Mouse (Mus musculus): ENCODE measurements at regions not wholly inside any gene's neighbourhood (a gene's known extent, or its start where the extent isn't known, plus 50 kb on each side); places are given as distances from the start of the nearest gene placed in this dataset.
A peak's percentile ranks its signal among the peaks of the same experiment; 100 is the strongest.

DNA sequence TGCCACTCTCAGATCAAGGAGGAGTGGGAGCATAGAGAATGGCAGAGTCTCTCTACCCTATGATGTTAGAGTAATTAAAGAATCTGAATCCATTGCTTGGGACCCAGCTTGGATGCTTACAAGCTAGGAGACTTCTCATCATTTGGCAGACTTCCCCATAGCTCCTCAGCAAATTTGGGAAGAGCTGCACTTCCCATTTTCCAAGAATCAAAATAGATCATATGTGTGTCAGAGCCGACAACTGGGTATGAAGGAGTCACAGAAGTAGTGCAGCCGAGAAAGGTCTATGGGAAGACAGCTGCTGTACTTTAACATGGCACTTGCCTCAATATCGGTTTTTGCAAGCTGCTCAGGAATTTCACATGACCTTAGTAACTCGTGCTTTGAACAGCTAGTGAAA is 596.8 kb downstream of the Gm9195 start:
- in situ Hi-C loops (cut with MboI; ENCODE audit: low pct_ligation_motif_present, low pct_unique_long_range_greater_than_20kb, low sequenced_read_pairs), result no loop called here
- Histone ChIP-seq H3K9ac (ENCODE audit: insufficient read depth, low read depth) (no peak overlapping the region), H3K27me3 (replicated peaks) (peaks cover 20% of the 10 kb centered on the region), H3K4me3 (replicated peaks in 1 of 3; ENCODE audit: low read depth in 2 of 3, low read length in 2 of 3, poor library complexity in 1 of 3) (no peak overlapping the region), H3K9me3 (replicated peaks; ENCODE audit: low read length) (no peaks in the 10 kb centered on the region), H3K27ac (ENCODE audit: insufficient read depth, low read depth) (no peak overlapping the region), H3K36me3 (replicated peaks in 1 of 2; ENCODE audit: control insufficient read depth in 1 of 2, insufficient read depth in 1 of 2, low read length in 1 of 2) (no peaks in the 10 kb centered on the region), H3K79me2 (replicated peaks; ENCODE audit: control insufficient read depth, extremely low read depth, insufficient read depth, poor library complexity, severe bottlenecking) (no peaks in the 10 kb centered on the region), H3K4me2 (ENCODE audit: insufficient read depth, low read depth, poor library complexity, severe bottlenecking) (no peak overlapping the region), H3K4me1 (ENCODE audit: control insufficient read depth in 1 of 2, insufficient read depth in 2 of 2) (no peaks in the 10 kb centered on the region)
- DNase-seq (ENCODE audit: extremely low read depth), result no peak
- dilution Hi-C loops (cut with MboI; ENCODE audit: extremely low pct_ligation_motif_present, extremely low pct_unique_long_range_greater_than_20kb, low sequenced_read_pairs), result no loop called here
- TF ChIP-seq MYC (IDR thresholded peaks at IDR 0.05; ENCODE audit: low read depth, low read length), result no peak
- no peak for TF ChIP-seq POLR2AphosphoS2 (IDR thresholded peaks at IDR 0.05; ENCODE audit: low read depth, low read length)
- no peak for TF ChIP-seq USF1 (IDR thresholded peaks at IDR 0.05; ENCODE audit: low read depth, low read length)
- no peak for TF ChIP-seq CHD1 (IDR thresholded peaks at IDR 0.05; ENCODE audit: low read depth, low read length)
- TF ChIP-seq ZKSCAN1 (IDR thresholded peaks at IDR 0.05; ENCODE audit: borderline replicate concordance, low read depth, low read length), result no peak
- TF ChIP-seq ZMIZ1 (IDR thresholded peaks at IDR 0.05; ENCODE audit: low read depth, low read length), result no peak
- no peak for TF ChIP-seq MAFK (IDR thresholded peaks at IDR 0.05; ENCODE audit: insufficient replicate concordance, low read length)
- no peak for TF ChIP-seq ETS1 (conservative IDR thresholded peaks at IDR 0.05; ENCODE audit: low read depth, low read length)
- TF ChIP-seq HCFC1 (IDR thresholded peaks at IDR 0.05; ENCODE audit: low read depth, low read length), result no peak
- no peak for TF ChIP-seq MEF2A (IDR thresholded peaks at IDR 0.05; ENCODE audit: borderline replicate concordance, low read depth, low read length)
- TF ChIP-seq RAD21 (IDR thresholded peaks at IDR 0.05; ENCODE audit: low read depth, low read length), result no peak
- TF ChIP-seq POLR2A (IDR thresholded peaks at IDR 0.05; ENCODE audit: low read depth, low read length), result no peak
- no peak for TF ChIP-seq PAX5 (IDR thresholded peaks at IDR 0.05; ENCODE audit: low read length)
- no peak for TF ChIP-seq JUND (conservative IDR thresholded peaks at IDR 0.05; ENCODE audit: low read depth, low read length)
- no peak for TF ChIP-seq ZNF384 (IDR thresholded peaks at IDR 0.05; ENCODE audit: low read depth, low read length)
- TF ChIP-seq BHLHE40 (IDR thresholded peaks at IDR 0.05; ENCODE audit: low read depth, low read length), result no peak
- no peak for TF ChIP-seq EP300 (IDR thresholded peaks at IDR 0.05; ENCODE audit: low read length)
- TF ChIP-seq SMC3 (IDR thresholded peaks at IDR 0.05; ENCODE audit: low read depth, low read length), result no peak

GRCm38 (mm10) chr14:71893361-71893760 is 598.3 kb downstream of the Gm9195 start:
- no peak overlapping the region for H3K4me2 ChIP-seq (ENCODE audit: insufficient read depth, low read depth, poor library complexity, severe bottlenecking)
- no peak overlapping the region for H3K9ac ChIP-seq (ENCODE audit: insufficient read depth, low read depth)
- no peak overlapping the region for H3K4me3 ChIP-seq (replicated peaks in 1 of 3; ENCODE audit: low read depth in 2 of 3, low read length in 2 of 3, poor library complexity in 1 of 3)
- no peak overlapping the region for H3K27ac ChIP-seq (ENCODE audit: insufficient read depth, low read depth)
- peak; percentile 5 for DNase-seq (ENCODE audit: extremely low read depth)
- H3K79me2 ChIP-seq (replicated peaks; ENCODE audit: control insufficient read depth, extremely low read depth, insufficient read depth, poor library complexity, severe bottlenecking), result no peaks in the 10 kb centered on the region
- no peaks in the 10 kb centered on the region for H3K4me1 ChIP-seq (ENCODE audit: control insufficient read depth in 1 of 2, insufficient read depth in 2 of 2)
- TF ChIP-seq EP300 (IDR thresholded peaks at IDR 0.05; ENCODE audit: low read length), result no peak
- TF ChIP-seq SMC3 (IDR thresholded peaks at IDR 0.05; ENCODE audit: low read depth, low read length), result no peak
- TF ChIP-seq MXI1 (IDR thresholded peaks at IDR 0.05; ENCODE audit: low read depth, low read length), result no peak
- TF ChIP-seq BHLHE40 (IDR thresholded peaks at IDR 0.05; ENCODE audit: low read depth, low read length), result no peak
- no peak for TF ChIP-seq ZMIZ1 (IDR thresholded peaks at IDR 0.05; ENCODE audit: low read depth, low read length)
- no peak for TF ChIP-seq IRF4 (IDR thresholded peaks at IDR 0.05; ENCODE audit: low read depth, low read length)
- TF ChIP-seq KAT2A (IDR thresholded peaks at IDR 0.05; ENCODE audit: insufficient replicate concordance, low read length), result no peak
- TF ChIP-seq ZKSCAN1 (IDR thresholded peaks at IDR 0.05; ENCODE audit: borderline replicate concordance, low read depth, low read length), result no peak
- no peak for TF ChIP-seq PAX5 (IDR thresholded peaks at IDR 0.05; ENCODE audit: low read length)
- no peak for TF ChIP-seq NRF1 (IDR thresholded peaks at IDR 0.05; ENCODE audit: low read depth, low read length)
- TF ChIP-seq SIN3A (IDR thresholded peaks at IDR 0.05; ENCODE audit: low read length), result no peak
- no peak for TF ChIP-seq TBP (conservative IDR thresholded peaks at IDR 0.05; ENCODE audit: low read depth, low read length)
- TF ChIP-seq NELFE (IDR thresholded peaks at IDR 0.05; ENCODE audit: low read depth, low read length), result no peak
- TF ChIP-seq RCOR1 (conservative IDR thresholded peaks at IDR 0.05; ENCODE audit: low read depth, low read length), result no peak
- no peak for TF ChIP-seq USF2 (conservative IDR thresholded peaks at IDR 0.05; ENCODE audit: low read depth, low read length)
- TF ChIP-seq E2F4 (IDR thresholded peaks at IDR 0.05; ENCODE audit: insufficient replicate concordance, low read depth, low read length), result no peak
- no peak for TF ChIP-seq MAFK (IDR thresholded peaks at IDR 0.05; ENCODE audit: insufficient replicate concordance, low read length)
- dilution Hi-C loops (cut with MboI; ENCODE audit: extremely low pct_ligation_motif_present, extremely low pct_unique_long_range_greater_than_20kb, low sequenced_read_pairs) (no loop called here), in situ Hi-C loops (cut with MboI; ENCODE audit: low pct_ligation_motif_present, low pct_unique_long_range_greater_than_20kb, low sequenced_read_pairs) (no loop called here)
- H3K9me3 ChIP-seq (replicated peaks; ENCODE audit: low read length), result no peaks in the 10 kb centered on the region
- no peaks in the 10 kb centered on the region for H3K36me3 ChIP-seq (replicated peaks in 1 of 2; ENCODE audit: control insufficient read depth in 1 of 2, insufficient read depth in 1 of 2, low read length in 1 of 2)
- H3K27me3 ChIP-seq (replicated peaks), result peaks cover 22% of the 10 kb centered on the region
